Mouse (Mus musculus): ENCODE data around the gene Clic4. TPM values are rescaled to one million over a fixed set of nuclear protein-coding genes. Genes with fewer than 3 reads are reported as not detected.

The Clic4 gene
- total and polyA plus RNA-seq, 2 experiments from 2014 or later, result 41.5 to 65.2 TPM

GRCm38 (mm10) chr4:135226008-135226667 is 46.5 kb downstream of the Clic4 start:
- no peak overlapping the region for H3K4me3 ChIP-seq (ENCODE audit: low read depth, low read length)
- DNase-seq (no peak), ATAC-seq (no peak)
- H3K4me1 ChIP-seq (ENCODE audit: insufficient read depth), result no peaks in the 10 kb centered on the region
- WGBS, result 93% methylated on average over 12 of the region's 12 CpGs
- H3K9me3 ChIP-seq (ENCODE audit: low read length), result no peaks in the 10 kb centered on the region
- no peak overlapping the region for H3K9ac ChIP-seq
- no peaks in the 10 kb centered on the region for H3K36me3 ChIP-seq (ENCODE audit: insufficient read depth)
- TF ChIP-seq CTCF (IDR thresholded peaks at IDR 0.05; ENCODE audit: low read depth), result no peak
- no peak overlapping the region for H3K4me2 ChIP-seq (ENCODE audit: low read depth)
- H3K27me3 ChIP-seq (ENCODE audit: insufficient read depth, low read length), result no peaks in the 10 kb centered on the region
- H3K27ac ChIP-seq (ENCODE audit: low read depth, low read length), result no peak overlapping the region

- TF ChIP-seq CTCF (IDR thresholded peaks at IDR 0.05; ENCODE audit: low read depth), result no peak
- 72% methylated on average over 9 of the region's 9 CpGs for WGBS
- no peak for DNase-seq
These were observed 48.8 kb downstream of the Clic4 start for GRCm38 (mm10) chr4:135223808-135224207.

GRCm38 (mm10) chr4:135221632-135222407 is 50.8 kb downstream of the Clic4 start:
- peaks cover 8% of the 10 kb centered on the region for H3K36me3 ChIP-seq (ENCODE audit: insufficient read depth)
- H3K27me3 ChIP-seq (ENCODE audit: insufficient read depth, low read length), result no peaks in the 10 kb centered on the region
- ATAC-seq (no peak), DNase-seq (no peak)
- H3K27ac ChIP-seq (ENCODE audit: low read depth, low read length), result no peak overlapping the region
- no peak overlapping the region for H3K9ac ChIP-seq
- no peak overlapping the region for H3K4me3 ChIP-seq (ENCODE audit: low read depth, low read length)
- H3K4me2 ChIP-seq (ENCODE audit: low read depth), result no peak overlapping the region
- H3K4me1 ChIP-seq (ENCODE audit: insufficient read depth), result no peaks in the 10 kb centered on the region
- H3K9me3 ChIP-seq (ENCODE audit: low read length), result no peaks in the 10 kb centered on the region
- 69% methylated on average over 12 of the region's 12 CpGs for WGBS
- TF ChIP-seq CTCF (IDR thresholded peaks at IDR 0.05; ENCODE audit: low read depth), result no peak

More at GRCm38 (mm10) chr4:135223808-135224207, 48.8 kb downstream of the Clic4 start:
- H3K4me2 ChIP-seq (ENCODE audit: low read depth), result no peak overlapping the region
- H3K27ac ChIP-seq (ENCODE audit: low read depth, low read length), result no peak overlapping the region
- no peaks in the 10 kb centered on the region for H3K4me1 ChIP-seq (ENCODE audit: insufficient read depth)
- peak; percentile 32; the same call in 1 of the 2 replicates for ATAC-seq
- no peaks in the 10 kb centered on the region for H3K27me3 ChIP-seq (ENCODE audit: insufficient read depth, low read length)
- no peaks in the 10 kb centered on the region for H3K9me3 ChIP-seq (ENCODE audit: low read length)
- H3K36me3 ChIP-seq (ENCODE audit: insufficient read depth), result no peaks in the 10 kb centered on the region
- H3K4me3 ChIP-seq (ENCODE audit: low read depth, low read length), result no peak overlapping the region
- no peak overlapping the region for H3K9ac ChIP-seq

GRCm38 (mm10) chr4:135220641-135221040 is 52.0 kb downstream of the Clic4 start:
- no peak overlapping the region for H3K4me2 ChIP-seq (ENCODE audit: low read depth)
- H3K4me1 ChIP-seq (ENCODE audit: insufficient read depth), result no peaks in the 10 kb centered on the region
- no peak for DNase-seq
- WGBS, result 88% methylated on average over 3 of the region's 3 CpGs
- no peak overlapping the region for H3K27ac ChIP-seq (ENCODE audit: low read depth, low read length)
- H3K4me3 ChIP-seq (ENCODE audit: low read depth, low read length), result no peak overlapping the region
- no peak for TF ChIP-seq CTCF (IDR thresholded peaks at IDR 0.05; ENCODE audit: low read depth)
- H3K9ac ChIP-seq, result no peak overlapping the region
- no peak for ATAC-seq
- no peaks in the 10 kb centered on the region for H3K9me3 ChIP-seq (ENCODE audit: low read length)
- H3K27me3 ChIP-seq (ENCODE audit: insufficient read depth, low read length), result no peaks in the 10 kb centered on the region
- peaks cover 17% of the 10 kb centered on the region for H3K36me3 ChIP-seq (ENCODE audit: insufficient read depth)

GRCm38 (mm10) chr4:135219652-135220051 is 53.0 kb downstream of the Clic4 start:
- ATAC-seq, result peak; percentile 84
- no peaks in the 10 kb centered on the region for H3K4me1 ChIP-seq (ENCODE audit: insufficient read depth)
- peak; percentile 84 for DNase-seq
- H3K36me3 ChIP-seq (ENCODE audit: insufficient read depth), result peaks cover 17% of the 10 kb centered on the region
- H3K4me2 ChIP-seq (ENCODE audit: low read depth), result no peak overlapping the region
- no peaks in the 10 kb centered on the region for H3K9me3 ChIP-seq (ENCODE audit: low read length)
- no peak overlapping the region for H3K9ac ChIP-seq
- no peak overlapping the region for H3K27ac ChIP-seq (ENCODE audit: low read depth, low read length)
- 41% methylated on average over 4 of the region's 4 CpGs for WGBS
- TF ChIP-seq CTCF (IDR thresholded peaks at IDR 0.05; ENCODE audit: low read depth), result peak; percentile 88
- H3K4me3 ChIP-seq (ENCODE audit: low read depth, low read length), result no peak overlapping the region
- H3K27me3 ChIP-seq (ENCODE audit: insufficient read depth, low read length), result no peaks in the 10 kb centered on the region

GRCm38 (mm10) chr4:135209846-135210245 is 62.8 kb downstream of the Clic4 start:
- Histone ChIP-seq H3K27me3 (ENCODE audit: insufficient read depth, low read length) (peaks cover 10% of the 10 kb centered on the region), H3K9ac (no peak overlapping the region), H3K4me1 (ENCODE audit: insufficient read depth) (no peaks in the 10 kb centered on the region), H3K9me3 (ENCODE audit: low read length) (no peaks in the 10 kb centered on the region), H3K4me2 (ENCODE audit: low read depth) (no peak overlapping the region), H3K27ac (ENCODE audit: low read depth, low read length) (no peak overlapping the region), H3K36me3 (ENCODE audit: insufficient read depth) (no peaks in the 10 kb centered on the region), H3K4me3 (ENCODE audit: low read depth, low read length) (no peak overlapping the region)
- WGBS, result 74% methylated on average over 2 of the region's 2 CpGs
- ATAC-seq (no peak), DNase-seq (no peak)
- 0 out of 2 replicates have a peak, but pooled peaks have one; percentile 15 for TF ChIP-seq CTCF (IDR thresholded peaks at IDR 0.05; ENCODE audit: low read depth)

All from forebrain, postnatal 0 days (tissue).